In genomic region chr12:71521936-71522335, GRCm38 (mm10) we compare ENCODE assay signal across 20 mouse cellular contexts.
DNase-seq lines count a peak whose midpoint lies in the region; ATAC-seq and TF ChIP-seq lines count a peak whose summit lies in the region.
"Had no signal": no experiment of that assay in that cellular context is flagged by ENCODE, and none has a peak within 500 bp of the region (broad histone marks: within the 10 kb centered on the region; RNA-seq: fewer than 3 reads in every experiment).

No protein-coding gene starts in this region.

- no peak for TF ChIP-seq POLR2A in kidney, adult 2 months (IDR thresholded peaks at IDR 0.05; ENCODE audit: low read depth, low read length)

- no peak for ATAC-seq in stomach, embryonic 14.5 days (ENCODE audit: insufficient number of reproducible peaks, insufficient read depth, low FRiP score, low read depth)
- ATAC-seq in stomach, postnatal 0 days (ENCODE audit: low FRiP score, low TSS enrichment) = no peak
- no peak for ATAC-seq in stomach, embryonic 16.5 days (ENCODE audit: insufficient read depth, low FRiP score)
- ATAC-seq: forebrain, embryonic 14.5 days; hindbrain, embryonic 16.5 days; inflammation-experienced regulatory T-cells, adult 6 months had no signal

- 0 out of 2 replicates have a peak, but pooled peaks cover 5% of the 10 kb centered on the region for H3K27me3 ChIP-seq in heart, embryonic 10.5 days (ENCODE audit: insufficient read depth, poor library complexity, severe bottlenecking)
- H3K27me3 ChIP-seq in kidney, adult 2 months (replicated peaks; ENCODE audit: control insufficient read depth, insufficient read depth, low read length) = no peaks in the 10 kb centered on the region
- H3K27me3 ChIP-seq in stomach, embryonic 14.5 days (ENCODE audit: control insufficient read depth, insufficient read depth, low read length) = no peaks in the 10 kb centered on the region
- H3K27me3 ChIP-seq in stomach, postnatal 0 days (ENCODE audit: control insufficient read depth, insufficient read depth, low read length) = no peaks in the 10 kb centered on the region
- H3K27me3 ChIP-seq in stomach, embryonic 16.5 days (ENCODE audit: control insufficient read depth, insufficient read depth, low read length) = no peaks in the 10 kb centered on the region
- H3K27me3 ChIP-seq: embryonic facial prominence, embryonic 15.5 days had no signal

- H3K9ac ChIP-seq in stomach, embryonic 14.5 days (replicated peaks; ENCODE audit: low read depth, low read length) = no peak overlapping the region
- H3K9ac ChIP-seq in stomach, postnatal 0 days (ENCODE audit: low read length) = no peak overlapping the region
- no peak overlapping the region for H3K9ac ChIP-seq in stomach, embryonic 16.5 days (ENCODE audit: low read length)
- H3K9ac ChIP-seq: embryonic facial prominence, embryonic 15.5 days had no signal

- no peak overlapping the region for H3K4me2 ChIP-seq in stomach, embryonic 14.5 days (replicated peaks; ENCODE audit: low read depth, low read length)
- no peak overlapping the region for H3K4me2 ChIP-seq in stomach, postnatal 0 days (replicated peaks; ENCODE audit: low read depth)
- H3K4me2 ChIP-seq in stomach, embryonic 16.5 days (ENCODE audit: low read depth, low read length) = no peak overlapping the region
- H3K4me2 ChIP-seq: embryonic facial prominence, embryonic 15.5 days had no signal

- no peak overlapping the region for H3K27ac ChIP-seq in heart, embryonic 10.5 days
- no peak overlapping the region for H3K27ac ChIP-seq in kidney, adult 2 months (ENCODE audit: insufficient read depth, low read depth, low read length)
- H3K27ac ChIP-seq in stomach, embryonic 14.5 days (ENCODE audit: low read length) = peak overlapping the region; percentile 64; the same call in 1 of the 2 replicates
- no peak overlapping the region for H3K27ac ChIP-seq in stomach, postnatal 0 days (replicated peaks)
- peak overlapping the region; percentile 77; the same call in 1 of the 2 replicates for H3K27ac ChIP-seq in stomach, embryonic 16.5 days (ENCODE audit: low read length)
- H3K27ac ChIP-seq: embryonic facial prominence, embryonic 15.5 days; forebrain, embryonic 10.5 days; hindbrain, embryonic 10.5 days had no signal

- TF ChIP-seq CTCF in kidney, adult 2 months (conservative IDR thresholded peaks at IDR 0.05; ENCODE audit: insufficient read depth, insufficient read length, low read depth, low read length) = no peak
- TF ChIP-seq CTCF in stomach, postnatal 0 days (IDR thresholded peaks at IDR 0.05; ENCODE audit: low read depth) = no peak

- no peaks in the 10 kb centered on the region for H3K36me3 ChIP-seq in heart, embryonic 10.5 days
- H3K36me3 ChIP-seq in kidney, adult 2 months (ENCODE audit: control insufficient read depth, insufficient read depth, low read length) = no peaks in the 10 kb centered on the region
- no peaks in the 10 kb centered on the region for H3K36me3 ChIP-seq in stomach, embryonic 14.5 days (ENCODE audit: control insufficient read depth, insufficient read depth, low read length)
- no peaks in the 10 kb centered on the region for H3K36me3 ChIP-seq in stomach, postnatal 0 days (ENCODE audit: control insufficient read depth, insufficient read depth, low read length)
- H3K36me3 ChIP-seq in stomach, embryonic 16.5 days (ENCODE audit: control insufficient read depth, insufficient read depth, low read length) = no peaks in the 10 kb centered on the region
- H3K36me3 ChIP-seq: embryonic facial prominence, embryonic 15.5 days; forebrain, embryonic 10.5 days; hindbrain, embryonic 10.5 days had no signal

- intact Hi-C loops in heart, postnatal 10 days (cut with DNase I) = no loop called here
- intact Hi-C loops in left cerebral cortex, postnatal 10 days (cut with DNase I) = no loop called here

- WGBS in heart, embryonic 10.5 days = 90% methylated on average over 3 of the region's 3 CpGs
- 87% methylated on average over 3 of the region's 3 CpGs for WGBS in kidney, adult 2 months
- 79% methylated on average over 3 of the region's 3 CpGs for WGBS in stomach, embryonic 14.5 days
- 69% methylated on average over 3 of the region's 3 CpGs for WGBS in stomach, postnatal 0 days
- 66% methylated on average over 3 of the region's 3 CpGs for WGBS in stomach, embryonic 16.5 days

- no peaks in the 10 kb centered on the region for H3K9me3 ChIP-seq in heart, embryonic 10.5 days
- no peaks in the 10 kb centered on the region for H3K9me3 ChIP-seq in stomach, embryonic 14.5 days (ENCODE audit: control insufficient read depth, low read depth, low read length)
- no peaks in the 10 kb centered on the region for H3K9me3 ChIP-seq in stomach, postnatal 0 days (ENCODE audit: control insufficient read depth, low read length)
- no peaks in the 10 kb centered on the region for H3K9me3 ChIP-seq in stomach, embryonic 16.5 days (replicated peaks; ENCODE audit: control insufficient read depth, low read length)
- H3K9me3 ChIP-seq: embryonic facial prominence, embryonic 15.5 days; forebrain, embryonic 10.5 days; hindbrain, embryonic 10.5 days had no signal

- DNase-seq in heart, embryonic 10.5 days (ENCODE audit: low spot score) = peak; percentile 33
- DNase-seq in heart, postnatal 10 days = no peak
- DNase-seq in kidney, adult 2 months = peak; percentile 18
- DNase-seq in kidney, postnatal 10 days = no peak
- DNase-seq in stomach, postnatal 0 days (ENCODE audit: low spot score) = no peak
- DNase-seq in left cerebral cortex, postnatal 10 days (ENCODE audit: extremely low spot score in 1 of 2, low spot score in 2 of 2) = no peak
- DNase-seq: adrenal gland, postnatal 10 days; embryo, embryonic 11 days; gastrocnemius, adult 2 months; gastrocnemius, postnatal 25 days; heart, postnatal 14 days had no signal

- H3K4me1 ChIP-seq in heart, embryonic 10.5 days = peaks cover 7% of the 10 kb centered on the region
- no peaks in the 10 kb centered on the region for H3K4me1 ChIP-seq in kidney, adult 2 months (ENCODE audit: control insufficient read depth, insufficient read depth, low read length)
- H3K4me1 ChIP-seq in stomach, embryonic 14.5 days (ENCODE audit: control insufficient read depth, insufficient read depth, low read length) = 0 out of 2 replicates have a peak, but pooled peaks cover 4% of the 10 kb centered on the region
- no peaks in the 10 kb centered on the region for H3K4me1 ChIP-seq in stomach, postnatal 0 days (replicated peaks; ENCODE audit: control insufficient read depth, insufficient read depth)
- no peaks in the 10 kb centered on the region; the same call in 1 of the 2 replicates for H3K4me1 ChIP-seq in stomach, embryonic 16.5 days (ENCODE audit: control insufficient read depth, insufficient read depth, low read length)
- H3K4me1 ChIP-seq: embryonic facial prominence, embryonic 15.5 days had no signal

- no peak overlapping the region for H3K4me3 ChIP-seq in heart, embryonic 10.5 days
- H3K4me3 ChIP-seq in kidney, adult 2 months (ENCODE audit: insufficient read depth, low read depth, low read length) = no peak overlapping the region
- no peak overlapping the region for H3K4me3 ChIP-seq in stomach, embryonic 14.5 days (ENCODE audit: low read depth, low read length)
- no peak overlapping the region for H3K4me3 ChIP-seq in stomach, postnatal 0 days (ENCODE audit: low read depth, low read length)
- no peak overlapping the region for H3K4me3 ChIP-seq in stomach, embryonic 16.5 days (replicated peaks; ENCODE audit: low read length)
- H3K4me3 ChIP-seq: embryonic facial prominence, embryonic 15.5 days; erythroblast, embryonic 14.5 days; forebrain, embryonic 10.5 days; gastrocnemius, adult 2 months; hindbrain, embryonic 10.5 days had no signal

- no peak for TF ChIP-seq EP300 in stomach, postnatal 0 days (optimal IDR thresholded peaks at IDR 0.05)

Comparison
In these comparisons a context has a peak if more than half of its experiments do, and no peak if none do; other contexts are left out.
1. DNase-seq: peak in heart, embryonic 10.5 days (single experiment) and kidney, adult 2 months (single experiment); none in heart, postnatal 10 days (0 of 2), kidney, postnatal 10 days (single experiment), stomach, postnatal 0 days (single experiment) and left cerebral cortex, postnatal 10 days (0 of 2).
2. H3K27ac ChIP-seq: peak in stomach, embryonic 14.5 days (single experiment) and stomach, embryonic 16.5 days (single experiment); none in heart, embryonic 10.5 days (single experiment), kidney, adult 2 months (single experiment) and stomach, postnatal 0 days (single experiment).